Mouse (Mus musculus): Measurements from ENCODE around the gene Cwc25. TPM values are rescaled to one million over a fixed set of nuclear protein-coding genes. Genes with fewer than 3 reads are reported as not detected.

The Cwc25 gene
- 10 to 100 TPM; 18.7 to 20.2 TPM for total RNA-seq (2021)

GRCm38 (mm10) chr11:97766154-97766881, at the start of gene Cwc25:
Gene Cwc25, minus strand, starts transcription at chr11:97766556.
- intact Hi-C loops (cut with DNase I), result loop anchor here (1.0 kb wide), 1 partner anchor 16 kb away; the partner anchor contains the start of gene Rpl23
- peak; percentile 96 to 98 for DNase-seq (ENCODE audit: low spot score in 2 of 2)

- intact Hi-C loops (cut with DNase I), result no loop called here
- no peak for DNase-seq (ENCODE audit: low spot score in 2 of 2)
These were observed 49.4 kb upstream of the Cwc25 start for GRCm38 (mm10) chr11:97815736-97816135.

- intact Hi-C loops (cut with DNase I), result no loop called here
- no peak for DNase-seq (ENCODE audit: low spot score in 2 of 2)
These were observed 47.6 kb upstream of the Cwc25 start for GRCm38 (mm10) chr11:97813746-97814515.

- intact Hi-C loops (cut with DNase I), result no loop called here
- DNase-seq (ENCODE audit: low spot score in 2 of 2), result no peak
These were observed 46.7 kb upstream of the Cwc25 start for GRCm38 (mm10) chr11:97813085-97813484.

- intact Hi-C loops (cut with DNase I), result no loop called here
- DNase-seq (ENCODE audit: low spot score in 2 of 2), result peak; percentile 52 to 61
These were observed 46.1 kb upstream of the Cwc25 start for GRCm38 (mm10) chr11:97812491-97812921.

GRCm38 (mm10) chr11:97811569-97812362, 45.4 kb upstream of the Cwc25 start:
- intact Hi-C loops (cut with DNase I), result no loop called here

GRCm38 (mm10) chr11:97810970-97811369, 44.6 kb upstream of the Cwc25 start:
- DNase-seq (ENCODE audit: low spot score in 2 of 2), result no peak
- intact Hi-C loops (cut with DNase I), result no loop called here

More at GRCm38 (mm10) chr11:97811569-97812362, 45.4 kb upstream of the Cwc25 start:
- no peak for DNase-seq (ENCODE audit: low spot score in 2 of 2)

- DNase-seq (ENCODE audit: low spot score in 2 of 2), result no peak
- intact Hi-C loops (cut with DNase I), result no loop called here
These were observed 44.0 kb upstream of the Cwc25 start for GRCm38 (mm10) chr11:97810356-97810755.

GRCm38 (mm10) chr11:97809235-97810121, 43.1 kb upstream of the Cwc25 start:
- no peak for DNase-seq (ENCODE audit: low spot score in 2 of 2)
- intact Hi-C loops (cut with DNase I), result no loop called here

- intact Hi-C loops (cut with DNase I), result no loop called here
- DNase-seq (ENCODE audit: low spot score in 2 of 2), result no peak
These were observed 42.4 kb upstream of the Cwc25 start for GRCm38 (mm10) chr11:97808621-97809234.

GRCm38 (mm10) chr11:97808093-97808492, 41.7 kb upstream of the Cwc25 start:
- no peak for DNase-seq (ENCODE audit: low spot score in 2 of 2)
- intact Hi-C loops (cut with DNase I), result no loop called here

- intact Hi-C loops (cut with DNase I), result no loop called here
- no peak for DNase-seq (ENCODE audit: low spot score in 2 of 2)
These were observed 41.3 kb upstream of the Cwc25 start for GRCm38 (mm10) chr11:97807626-97808025.

GRCm38 (mm10) chr11:97806613-97806964, 40.2 kb upstream of the Cwc25 start:
- intact Hi-C loops (cut with DNase I), result no loop called here
- DNase-seq (ENCODE audit: low spot score in 2 of 2), result no peak

- no peak for DNase-seq (ENCODE audit: low spot score in 2 of 2)
- intact Hi-C loops (cut with DNase I), result no loop called here
These were observed 39.6 kb upstream of the Cwc25 start for GRCm38 (mm10) chr11:97805662-97806612.

GRCm38 (mm10) chr11:97804841-97805661, 38.7 kb upstream of the Cwc25 start:
- no peak for DNase-seq (ENCODE audit: low spot score in 2 of 2)
- intact Hi-C loops (cut with DNase I), result no loop called here

GRCm38 (mm10) chr11:97803847-97804246, 37.5 kb upstream of the Cwc25 start:
- intact Hi-C loops (cut with DNase I), result no loop called here
- DNase-seq (ENCODE audit: low spot score in 2 of 2), result no peak

GRCm38 (mm10) chr11:97802495-97802894, 36.1 kb upstream of the Cwc25 start:
- intact Hi-C loops (cut with DNase I), result no loop called here
- DNase-seq (ENCODE audit: low spot score in 2 of 2), result no peak

Data from left cerebral cortex, postnatal 25 days (tissue).